Mouse (Mus musculus): ENCODE data around the gene Ltbp2. TPM values are rescaled to one million over a fixed set of nuclear protein-coding genes. Genes with fewer than 3 reads are reported as not detected.

Gene Ltbp2
- polyA plus RNA-seq, 1 experiment, result not detected

DNA sequence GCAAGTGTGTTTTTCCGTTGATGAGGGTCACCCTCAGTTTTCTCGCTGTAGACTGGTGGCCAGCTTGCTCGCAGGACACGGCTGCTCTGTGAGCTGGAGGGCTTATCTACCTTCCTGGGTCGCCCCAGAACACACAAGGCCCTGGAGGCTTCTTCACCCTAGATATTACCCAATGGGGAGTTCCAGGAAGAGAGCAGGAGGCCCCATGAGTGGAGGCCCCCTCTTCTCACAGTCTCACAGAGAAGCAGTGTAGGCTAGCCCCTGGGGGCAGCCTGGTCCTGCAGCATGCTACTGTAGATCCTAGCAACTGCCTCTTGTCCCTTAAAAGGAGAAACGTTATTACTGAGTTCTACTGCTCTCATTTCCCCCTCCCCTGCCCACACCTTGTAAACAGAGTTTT, 28.4 kb downstream of the Ltbp2 start:
- no peak overlapping the region for H3K27ac ChIP-seq (ENCODE audit: insufficient read depth, low read depth, low read length)
- no peaks in the 10 kb centered on the region for H3K4me1 ChIP-seq (ENCODE audit: control insufficient read depth, insufficient read depth, low read length)
- 75% methylated on average over 6 of the region's 6 CpGs for WGBS
- TF ChIP-seq POLR2A (IDR thresholded peaks at IDR 0.05; ENCODE audit: insufficient read depth, low read depth, low read length), result no peak
- TF ChIP-seq CTCF (IDR thresholded peaks at IDR 0.05; ENCODE audit: insufficient read depth, low read depth, low read length), result no peak
- H3K4me3 ChIP-seq (ENCODE audit: insufficient read depth, low read depth, low read length), result no peak overlapping the region

DNA sequence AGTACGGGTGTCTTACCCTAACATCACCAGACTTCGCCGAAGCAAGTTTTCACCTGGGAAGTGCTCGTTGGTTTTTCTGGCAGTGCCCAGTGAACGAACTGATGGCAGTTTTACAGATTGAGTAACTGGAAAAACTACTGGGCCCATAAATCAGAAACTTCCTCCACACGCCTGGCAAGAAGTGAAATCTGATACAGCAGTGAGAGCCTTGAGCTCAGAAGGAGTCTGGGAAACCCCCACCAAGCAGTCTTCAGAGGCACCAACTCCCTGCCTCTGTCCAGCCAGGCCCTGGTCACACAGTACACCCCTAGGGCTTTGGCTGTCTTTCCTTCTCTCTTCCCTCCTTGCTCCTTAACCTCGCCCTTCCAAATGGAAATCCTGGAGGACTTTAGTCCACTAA, 28.9 kb downstream of the Ltbp2 start:
- 79% methylated on average over 7 of the region's 7 CpGs for WGBS

DNA sequence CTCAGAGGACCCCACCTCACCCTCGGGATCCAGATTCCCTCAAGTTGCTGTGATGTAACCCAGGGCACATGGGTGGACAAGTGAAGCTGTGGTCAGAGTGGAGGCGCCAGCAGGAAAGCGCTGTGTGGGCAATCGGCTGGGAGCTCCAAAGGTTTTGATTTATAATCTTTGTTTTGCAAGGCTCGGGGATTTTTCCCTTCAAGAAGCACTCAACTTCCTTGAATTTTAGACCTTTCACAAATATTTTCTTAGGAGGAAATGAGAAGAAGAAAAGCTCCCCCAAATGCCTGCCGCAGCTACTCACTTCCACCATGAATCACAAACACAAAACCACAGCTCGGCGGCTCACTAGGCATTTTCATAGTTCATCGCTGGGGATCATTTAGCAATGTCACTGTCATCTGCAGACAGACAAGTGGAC, 29.7 kb downstream of the Ltbp2 start:
- TF ChIP-seq CTCF (IDR thresholded peaks at IDR 0.05; ENCODE audit: insufficient read depth, low read depth, low read length), result no peak
- TF ChIP-seq POLR2A (IDR thresholded peaks at IDR 0.05; ENCODE audit: insufficient read depth, low read depth, low read length), result no peak
- H3K27ac ChIP-seq (ENCODE audit: insufficient read depth, low read depth, low read length), result no peak overlapping the region
- 74% methylated on average over 9 of the region's 9 CpGs for WGBS

More for the DNA sequence above, 28.9 kb downstream of the Ltbp2 start:
- TF ChIP-seq POLR2A (IDR thresholded peaks at IDR 0.05; ENCODE audit: insufficient read depth, low read depth, low read length) (no peak), CTCF (IDR thresholded peaks at IDR 0.05; ENCODE audit: insufficient read depth, low read depth, low read length) (no peak)
- H3K4me1 ChIP-seq (ENCODE audit: control insufficient read depth, insufficient read depth, low read length), result no peaks in the 10 kb centered on the region
- H3K27ac ChIP-seq (ENCODE audit: insufficient read depth, low read depth, low read length), result no peak overlapping the region
- H3K4me3 ChIP-seq (ENCODE audit: insufficient read depth, low read depth, low read length), result no peak overlapping the region

DNA sequence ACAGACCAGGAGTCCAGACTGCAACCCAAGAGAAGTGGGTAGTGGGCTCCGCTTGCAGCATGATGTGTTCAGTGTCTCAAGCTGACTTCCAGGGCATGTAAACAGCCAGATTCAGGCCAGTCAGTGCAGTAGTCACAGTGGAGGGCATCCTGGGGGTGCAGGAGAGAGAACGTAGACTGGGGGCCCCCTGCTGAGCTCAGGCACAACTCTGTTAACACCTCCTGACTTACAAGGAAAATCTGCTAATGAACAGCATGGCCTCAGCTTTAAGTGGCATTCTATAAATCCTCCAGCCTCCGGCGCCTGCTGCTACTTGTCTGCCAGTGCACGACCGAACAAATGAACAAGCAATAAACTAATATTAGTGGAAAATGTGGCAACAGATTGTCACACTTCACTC, 33.6 kb downstream of the Ltbp2 start:
- WGBS, result 74% methylated on average over 6 of the region's 6 CpGs
- no peak overlapping the region for H3K27ac ChIP-seq (ENCODE audit: insufficient read depth, low read depth, low read length)
- TF ChIP-seq POLR2A (IDR thresholded peaks at IDR 0.05; ENCODE audit: insufficient read depth, low read depth, low read length) (no peak), CTCF (IDR thresholded peaks at IDR 0.05; ENCODE audit: insufficient read depth, low read depth, low read length) (no peak)

More for the DNA sequence above, 29.7 kb downstream of the Ltbp2 start:
- H3K4me3 ChIP-seq (ENCODE audit: insufficient read depth, low read depth, low read length), result no peak overlapping the region
- no peaks in the 10 kb centered on the region for H3K4me1 ChIP-seq (ENCODE audit: control insufficient read depth, insufficient read depth, low read length)

DNA sequence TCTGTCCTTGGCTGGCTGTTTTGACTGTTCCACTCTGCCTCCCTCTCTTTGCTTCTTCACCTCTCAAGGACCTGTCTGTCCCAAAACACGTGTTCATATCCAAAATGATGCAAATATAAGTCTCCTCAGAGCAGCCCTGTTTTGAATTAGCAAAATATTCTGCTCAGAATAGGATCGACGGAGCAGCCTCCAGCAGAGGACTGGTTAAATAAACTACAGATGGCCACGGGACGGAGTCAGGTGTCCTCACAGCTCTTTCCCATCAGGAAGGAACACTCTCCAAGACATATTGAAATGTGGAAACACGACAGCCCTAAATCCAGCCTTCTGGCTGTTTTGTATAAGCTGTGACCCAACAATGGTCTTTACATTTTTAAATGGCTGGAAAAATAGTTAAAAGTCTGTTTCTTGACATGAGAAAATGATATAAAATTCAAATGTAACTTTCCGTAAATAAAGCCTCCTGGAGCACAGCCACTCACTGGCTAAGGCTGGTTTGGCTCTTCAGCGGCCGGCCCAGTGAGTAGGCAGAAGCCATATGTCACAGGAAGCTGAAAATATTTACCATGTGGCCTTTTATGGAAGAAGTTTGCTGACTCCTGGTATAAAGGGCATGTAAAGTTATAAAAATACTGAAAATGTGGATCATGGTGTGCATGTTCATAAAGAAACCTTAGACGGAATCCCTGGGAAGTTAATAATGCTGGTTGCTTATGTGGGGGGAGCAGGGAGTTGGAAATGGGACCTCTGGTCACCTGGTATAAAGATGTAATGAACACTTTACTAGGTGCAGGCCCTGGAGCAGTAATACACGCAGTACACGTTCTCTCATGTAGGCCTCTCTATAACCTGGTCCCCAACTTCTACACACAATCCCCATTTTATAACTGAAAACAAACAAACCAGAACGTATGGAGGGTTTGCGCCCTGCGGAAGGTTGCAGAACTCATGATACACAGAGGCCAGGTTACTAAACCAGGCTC, 34.9 kb downstream of the Ltbp2 start:
- 89% methylated on average over 15 of the region's 15 CpGs for WGBS
- H3K4me3 ChIP-seq (ENCODE audit: insufficient read depth, low read depth, low read length), result no peak overlapping the region
- no peak for TF ChIP-seq POLR2A (IDR thresholded peaks at IDR 0.05; ENCODE audit: insufficient read depth, low read depth, low read length)
- no peak for TF ChIP-seq CTCF (IDR thresholded peaks at IDR 0.05; ENCODE audit: insufficient read depth, low read depth, low read length)
- no peaks in the 10 kb centered on the region for H3K4me1 ChIP-seq (ENCODE audit: control insufficient read depth, insufficient read depth, low read length)
- H3K27ac ChIP-seq (ENCODE audit: insufficient read depth, low read depth, low read length), result no peak overlapping the region

More for the DNA sequence above, 33.6 kb downstream of the Ltbp2 start:
- H3K4me3 ChIP-seq (ENCODE audit: insufficient read depth, low read depth, low read length), result no peak overlapping the region
- H3K4me1 ChIP-seq (ENCODE audit: control insufficient read depth, insufficient read depth, low read length), result no peaks in the 10 kb centered on the region

DNA sequence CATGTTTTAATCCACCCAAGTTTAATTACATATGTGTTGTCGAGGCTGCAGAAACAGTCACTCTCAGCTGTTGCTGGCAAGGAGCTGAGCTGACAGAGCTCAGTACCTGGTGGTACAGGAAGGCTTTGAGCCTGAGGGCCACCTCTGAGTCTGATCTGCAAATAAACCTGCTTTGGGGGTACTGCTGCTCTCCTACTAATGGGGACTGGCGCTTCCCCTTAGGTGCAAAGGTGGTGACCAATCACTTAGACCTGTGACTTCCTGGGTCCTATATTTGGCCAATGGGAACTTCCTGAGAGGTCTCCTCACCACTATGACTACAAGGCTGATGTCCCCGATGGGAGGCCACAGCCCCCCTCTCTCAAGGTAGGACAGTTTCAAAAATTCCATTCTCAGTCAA, 35.6 kb downstream of the Ltbp2 start:
- no peak overlapping the region for H3K4me3 ChIP-seq (ENCODE audit: insufficient read depth, low read depth, low read length)
- no peak for TF ChIP-seq POLR2A (IDR thresholded peaks at IDR 0.05; ENCODE audit: insufficient read depth, low read depth, low read length)
- no peaks in the 10 kb centered on the region for H3K4me1 ChIP-seq (ENCODE audit: control insufficient read depth, insufficient read depth, low read length)
- 70% methylated on average over 3 of the region's 3 CpGs for WGBS
- H3K27ac ChIP-seq (ENCODE audit: insufficient read depth, low read depth, low read length), result no peak overlapping the region

DNA sequence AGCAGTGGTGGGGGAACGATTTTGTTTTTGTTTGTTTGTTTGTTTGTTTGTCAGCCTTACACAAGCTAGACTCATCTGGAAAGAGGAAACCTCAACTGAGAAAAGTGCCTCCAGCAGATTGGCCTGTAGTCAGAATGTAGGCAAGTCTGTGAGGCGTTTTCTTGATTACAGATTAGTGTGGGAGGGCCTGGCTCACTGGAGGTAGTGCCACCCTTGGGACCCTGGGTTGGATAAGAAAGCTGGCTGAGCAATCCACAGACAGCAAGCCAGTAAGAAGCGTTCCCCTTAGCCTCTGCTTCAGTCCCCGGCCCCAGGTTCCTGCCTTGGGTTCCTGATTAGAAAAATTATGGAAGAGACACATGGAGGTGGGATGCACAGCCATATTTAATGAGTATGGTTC, 36.4 kb downstream of the Ltbp2 start:
- TF ChIP-seq POLR2A (IDR thresholded peaks at IDR 0.05; ENCODE audit: insufficient read depth, low read depth, low read length), result no peak
- no peak for TF ChIP-seq CTCF (IDR thresholded peaks at IDR 0.05; ENCODE audit: insufficient read depth, low read depth, low read length)
- Histone ChIP-seq H3K4me3 (ENCODE audit: insufficient read depth, low read depth, low read length) (no peak overlapping the region), H3K27ac (ENCODE audit: insufficient read depth, low read depth, low read length) (no peak overlapping the region), H3K4me1 (ENCODE audit: control insufficient read depth, insufficient read depth, low read length) (no peaks in the 10 kb centered on the region)
- WGBS, result 80% methylated on average over 4 of the region's 4 CpGs

DNA sequence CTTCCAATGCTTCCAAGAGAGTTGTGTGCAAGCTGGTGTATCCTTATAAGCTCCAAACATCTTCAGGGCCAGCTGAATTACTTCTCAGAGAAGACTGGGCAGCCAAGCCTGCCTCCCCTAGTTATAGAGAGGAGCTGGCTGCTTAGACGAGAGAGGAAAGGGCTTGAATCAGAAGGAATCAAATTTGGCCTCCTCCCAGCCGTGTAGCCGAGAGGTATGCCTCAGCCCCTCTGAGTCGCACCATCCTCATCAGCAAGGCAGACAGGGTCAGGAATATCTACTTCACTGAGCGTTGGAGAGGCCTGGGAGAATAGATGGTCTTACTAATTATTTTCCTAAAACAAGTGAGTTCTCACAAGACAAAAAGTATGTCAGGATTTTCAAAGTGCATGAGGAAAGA, 40.7 kb downstream of the Ltbp2 start:
- TF ChIP-seq CTCF (IDR thresholded peaks at IDR 0.05; ENCODE audit: insufficient read depth, low read depth, low read length), result no peak
- TF ChIP-seq POLR2A (IDR thresholded peaks at IDR 0.05; ENCODE audit: insufficient read depth, low read depth, low read length), result no peak
- 68% methylated on average over 5 of the region's 5 CpGs for WGBS
- no peak overlapping the region for H3K27ac ChIP-seq (ENCODE audit: insufficient read depth, low read depth, low read length)
- no peaks in the 10 kb centered on the region for H3K4me1 ChIP-seq (ENCODE audit: control insufficient read depth, insufficient read depth, low read length)
- no peak overlapping the region for H3K4me3 ChIP-seq (ENCODE audit: insufficient read depth, low read depth, low read length)

DNA sequence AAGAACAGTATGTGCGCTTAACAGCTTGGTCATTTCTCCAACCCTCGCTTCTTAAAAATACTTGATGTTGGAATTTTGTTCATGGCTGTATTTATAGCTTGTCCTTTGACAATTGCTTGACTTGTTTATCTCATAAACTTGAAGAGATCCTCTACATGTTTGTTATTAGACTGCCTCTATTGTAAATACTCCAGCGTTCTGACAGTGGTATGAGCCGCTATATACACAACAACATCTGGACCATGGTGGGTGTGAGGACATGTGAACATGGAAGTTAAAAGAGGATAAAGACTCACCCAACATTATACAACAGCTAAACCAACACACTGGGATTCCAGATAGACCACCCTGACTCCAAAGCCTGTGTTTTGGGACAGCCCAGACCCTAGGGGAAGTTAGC, 41.6 kb downstream of the Ltbp2 start:
- Histone ChIP-seq H3K4me1 (ENCODE audit: control insufficient read depth, insufficient read depth, low read length) (no peaks in the 10 kb centered on the region), H3K4me3 (ENCODE audit: insufficient read depth, low read depth, low read length) (no peak overlapping the region), H3K27ac (ENCODE audit: insufficient read depth, low read depth, low read length) (no peak overlapping the region)
- TF ChIP-seq CTCF (IDR thresholded peaks at IDR 0.05; ENCODE audit: insufficient read depth, low read depth, low read length) (no peak), POLR2A (IDR thresholded peaks at IDR 0.05; ENCODE audit: insufficient read depth, low read depth, low read length) (no peak)
- 96% methylated on average over 4 of the region's 4 CpGs for WGBS

All from olfactory bulb, adult 2 months (tissue).